Mouse (Mus musculus) MEL (cell line): ENCODE measurements around the gene Nme7. TPM values are rescaled to one million over a fixed set of nuclear protein-coding genes. Genes with fewer than 3 reads are reported as not detected.

Source experiments
- DNase-seq: peaks from one replicate; pipeline ENCODE4 v3.0.0; 2011; ENCODE audit warnings: low read depth, low spot score
- H3K27ac ChIP-seq: 2 replicates; pipeline ENCODE4 v1.5.1; 2012; ENCODE audit warnings: low read depth, mild to moderate bottlenecking, control low read depth, low read length, moderate library complexity; ENCODE audit not compliant: control insufficient read depth
- H3K27me3 ChIP-seq, 2 experiments: fragments of 150-350 bp in 1 of 2; sonication (generic) in 1 of 2; 2 replicates each; pipeline ENCODE4 v1.6.1; 2012; ENCODE audit warnings: low read length in 2 of 2, mild to moderate bottlenecking in 2 of 2, improper control_type of control experiment in 1 of 2, moderate library complexity in 1 of 2; ENCODE audit not compliant: insufficient read depth in 2 of 2, control insufficient read depth in 1 of 2
- H3K36me3 ChIP-seq, 2 experiments: 2 replicates each; pipeline ENCODE4 v1.6.1; 2012 to 2014; ENCODE audit warnings: low read length in 2 of 2, improper control_type of control experiment in 1 of 2, inconsistent platforms in 1 of 2, mild to moderate bottlenecking in 1 of 2; ENCODE audit not compliant: insufficient read depth in 2 of 2, control insufficient read depth in 1 of 2
- H3K4me1 ChIP-seq, 2 experiments: fragments of 150-350 bp in 1 of 2; sonication (generic) in 1 of 2; 2 replicates each; pipeline ENCODE4 v1.6.1; 2012; ENCODE audit warnings: low read length in 2 of 2, improper control_type of control experiment in 1 of 2, mild to moderate bottlenecking in 1 of 2; ENCODE audit not compliant: insufficient read depth in 2 of 2, control insufficient read depth in 1 of 2
- H3K4me3 ChIP-seq, 2 experiments: fragments of 150-350 bp in 1 of 2; sonication (generic) in 1 of 2; 2 replicates each; pipeline ENCODE4 v1.5.1; 2012; ENCODE audit warnings: low read depth in 2 of 2, low read length in 2 of 2, mild to moderate bottlenecking in 2 of 2, moderate library complexity in 2 of 2, control low read depth in 1 of 2, improper control_type of control experiment in 1 of 2; ENCODE audit not compliant: control insufficient read depth in 1 of 2, insufficient read depth in 1 of 2
- H3K79me2 ChIP-seq: 2 replicates; pipeline ENCODE4 v1.6.1; 2012; ENCODE audit warnings: mild to moderate bottlenecking, low read length, moderate library complexity; ENCODE audit not compliant: control insufficient read depth, poor library complexity, insufficient read depth
- H3K9ac ChIP-seq: 2 replicates; pipeline ENCODE4 v1.6.1; 2012; ENCODE audit warnings: low read depth, mild to moderate bottlenecking, control low read depth, low read length, moderate library complexity; ENCODE audit not compliant: control insufficient read depth, poor library complexity, severe bottlenecking
- H3K9me3 ChIP-seq: fragments of 150-350 bp; sonication (generic); replicated peaks from 2 replicates; pipeline ENCODE4 v1.6.1; 2012; ENCODE audit warnings: mild to moderate bottlenecking, low read length, improper control_type of control experiment, moderate library complexity; ENCODE audit not compliant: insufficient read depth
- CHD1 ChIP-seq: IDR thresholded peaks from 2 replicates; pipeline ENCODE4 v1.6.1; 2012; ENCODE audit warnings: low read depth, mild to moderate bottlenecking, inconsistent platforms, low read length, improper control_type of control experiment
- CTCF ChIP-seq, 3 experiments: IDR thresholded peaks in 2 of 3; conservative IDR thresholded peaks in 1 of 3; 2 replicates each; pipeline ENCODE4 v1.5.1; 2011 to 2012; ENCODE audit warnings: low read length in 3 of 3, low read depth in 2 of 3, mild to moderate bottlenecking in 2 of 3, improper control_type of control experiment in 1 of 3, inconsistent platforms in 1 of 3, mixed read lengths in 1 of 3, moderate library complexity in 1 of 3; ENCODE audit not compliant: control insufficient read depth in 1 of 3, insufficient read depth in 1 of 3, poor library complexity in 1 of 3, severe bottlenecking in 1 of 3
- EP300 ChIP-seq, 2 experiments: IDR thresholded peaks; 2 replicates each; pipeline ENCODE4 v1.6.1; 2011; ENCODE audit warnings: improper control_type of control experiment in 2 of 2, low read length in 2 of 2, low read depth in 1 of 2, mild to moderate bottlenecking in 1 of 2
- ETS1 ChIP-seq: IDR thresholded peaks from 2 replicates; pipeline ENCODE4 v1.6.1; 2012; ENCODE audit warnings: low read depth, mild to moderate bottlenecking, inconsistent platforms, low read length, improper control_type of control experiment, moderate library complexity
- GABPA ChIP-seq: IDR thresholded peaks from 2 replicates; pipeline ENCODE4 v1.6.1; 2012; ENCODE audit warnings: low read depth, mild to moderate bottlenecking, inconsistent platforms, low read length, improper control_type of control experiment, moderate library complexity
- GATA1 ChIP-seq: IDR thresholded peaks from 2 replicates; pipeline ENCODE4 v1.6.1; 2011; ENCODE audit warnings: low read depth, low read length, improper control_type of control experiment
- HCFC1 ChIP-seq: IDR thresholded peaks from 2 replicates; pipeline ENCODE4 v1.6.1; 2012; ENCODE audit warnings: low read depth, mild to moderate bottlenecking, inconsistent platforms, low read length, improper control_type of control experiment, moderate library complexity
- JUND ChIP-seq: IDR thresholded peaks from 2 replicates; pipeline ENCODE4 v1.6.1; 2011; ENCODE audit warnings: low read depth, mild to moderate bottlenecking, improper control_type of control experiment, low read length
- KAT2A ChIP-seq: conservative IDR thresholded peaks from 2 replicates; pipeline ENCODE4 v1.6.1; 2012; ENCODE audit warnings: low read depth, low read length, improper control_type of control experiment, inconsistent platforms
- MAFK ChIP-seq: IDR thresholded peaks from 2 replicates; pipeline ENCODE4 v1.6.1; 2011; ENCODE audit warnings: low read depth, mild to moderate bottlenecking, low read length, improper control_type of control experiment, borderline replicate concordance
- MAX ChIP-seq: IDR thresholded peaks from 2 replicates; pipeline ENCODE4 v1.6.1; 2011; ENCODE audit warnings: low read length, improper control_type of control experiment
- MAZ ChIP-seq: IDR thresholded peaks from 2 replicates; pipeline ENCODE4 v1.6.1; 2012; ENCODE audit warnings: low read depth, mild to moderate bottlenecking, inconsistent platforms, low read length, improper control_type of control experiment
- MEF2A ChIP-seq: IDR thresholded peaks from 2 replicates; pipeline ENCODE4 v1.6.1; 2014; ENCODE audit warnings: low read depth, mild to moderate bottlenecking, inconsistent platforms, low read length, improper control_type of control experiment; ENCODE audit not compliant: poor library complexity, insufficient replicate concordance, severe bottlenecking; ENCODE audit errors: extremely low read depth
- MXI1 ChIP-seq: IDR thresholded peaks from 2 replicates; pipeline ENCODE4 v1.6.1; 2011; ENCODE audit warnings: mild to moderate bottlenecking, low read depth, low read length, improper control_type of control experiment
- MYB ChIP-seq: IDR thresholded peaks from 2 replicates; pipeline ENCODE4 v1.6.1; 2011; ENCODE audit warnings: mild to moderate bottlenecking, low read depth, low read length, improper control_type of control experiment
- MYC ChIP-seq: IDR thresholded peaks from 2 replicates; pipeline ENCODE4 v1.6.1; 2011; ENCODE audit warnings: low read depth, mild to moderate bottlenecking, low read length, improper control_type of control experiment, moderate library complexity
- NRF1 ChIP-seq: IDR thresholded peaks from 2 replicates; pipeline ENCODE4 v1.6.1; 2014; ENCODE audit warnings: low read depth, mild to moderate bottlenecking, inconsistent platforms, low read length, improper control_type of control experiment, moderate library complexity; ENCODE audit not compliant: poor library complexity, insufficient read depth, severe bottlenecking
- POLR2A ChIP-seq, 2 experiments: IDR thresholded peaks; 2 replicates each; pipeline ENCODE4 v1.6.1; 2011 to 2012; ENCODE audit warnings: low read length in 2 of 2, mild to moderate bottlenecking in 2 of 2, control low read depth in 1 of 2, improper control_type of control experiment in 1 of 2, low read depth in 1 of 2, moderate library complexity in 1 of 2; ENCODE audit not compliant: control insufficient read depth in 1 of 2, insufficient read depth in 1 of 2, poor library complexity in 1 of 2
- POLR2AphosphoS2 ChIP-seq: IDR thresholded peaks from 2 replicates; pipeline ENCODE4 v1.6.1; 2011; ENCODE audit warnings: low read length, improper control_type of control experiment
- POLR2AphosphoS5 ChIP-seq: IDR thresholded peaks from 2 replicates; pipeline ENCODE4 v1.6.1; 2012; ENCODE audit warnings: low read depth, borderline replicate concordance, mild to moderate bottlenecking, inconsistent platforms, low read length, moderate library complexity, mixed read lengths
- RCOR1 ChIP-seq: IDR thresholded peaks from 2 replicates; pipeline ENCODE4 v1.6.1; 2012; ENCODE audit warnings: low read depth, mild to moderate bottlenecking, inconsistent platforms, low read length, improper control_type of control experiment
- SIN3A ChIP-seq: IDR thresholded peaks from 2 replicates; pipeline ENCODE4 v1.6.1; 2012; ENCODE audit warnings: low read length, improper control_type of control experiment, inconsistent platforms
- SMC3 ChIP-seq: IDR thresholded peaks from 2 replicates; pipeline ENCODE4 v1.6.1; 2011; ENCODE audit warnings: low read depth, low read length, improper control_type of control experiment
- TAL1 ChIP-seq: IDR thresholded peaks from 2 replicates; pipeline ENCODE4 v1.6.1; 2012; ENCODE audit warnings: mild to moderate bottlenecking, inconsistent platforms, low read length, moderate library complexity, mixed read lengths
- TBP ChIP-seq: IDR thresholded peaks from 2 replicates; pipeline ENCODE4 v1.8.0; 2011; ENCODE audit warnings: low read depth, low read length, improper control_type of control experiment
- TCF12 ChIP-seq: IDR thresholded peaks from 2 replicates; pipeline ENCODE4 v1.6.1; 2014; ENCODE audit warnings: low read depth, mild to moderate bottlenecking, inconsistent platforms, low read length, improper control_type of control experiment, moderate library complexity
- USF1 ChIP-seq: IDR thresholded peaks from 2 replicates; pipeline ENCODE4 v1.6.1; 2014; ENCODE audit warnings: low read depth, mild to moderate bottlenecking, inconsistent platforms, low read length, improper control_type of control experiment, moderate library complexity
- USF2 ChIP-seq, 2 experiments: IDR thresholded peaks; 2 replicates each; pipeline ENCODE4 v1.6.1; 2011 to 2012; ENCODE audit warnings: improper control_type of control experiment in 2 of 2, low read length in 2 of 2, borderline replicate concordance in 1 of 2, inconsistent platforms in 1 of 2, low read depth in 1 of 2, mild to moderate bottlenecking in 1 of 2; ENCODE audit not compliant: insufficient read depth in 1 of 2
- ZC3H11A ChIP-seq: IDR thresholded peaks from 2 replicates; pipeline ENCODE4 v1.6.1; 2012; ENCODE audit warnings: low read depth, mild to moderate bottlenecking, inconsistent platforms, low read length, improper control_type of control experiment
- ZKSCAN1 ChIP-seq: IDR thresholded peaks from 2 replicates; pipeline ENCODE4 v1.6.1; 2012; ENCODE audit warnings: low read depth, mild to moderate bottlenecking, inconsistent platforms, low read length, improper control_type of control experiment, moderate library complexity
- ZMIZ1 ChIP-seq: IDR thresholded peaks from 2 replicates; pipeline ENCODE4 v1.6.1; 2012; ENCODE audit warnings: low read depth, mild to moderate bottlenecking, inconsistent platforms, low read length, improper control_type of control experiment, moderate library complexity
- ZNF384 ChIP-seq: IDR thresholded peaks from 2 replicates; pipeline ENCODE4 v1.6.1; 2012; ENCODE audit warnings: low read depth, mild to moderate bottlenecking, inconsistent platforms, low read length, improper control_type of control experiment
- polyA plus RNA-seq, 2 experiments: library from polyadenylated mRNA; stranded (reverse) in 1 of 2; unstranded in 1 of 2; fragments of >175 nt in 1 of 2; fragments of >200 nt in 1 of 2; gene quantifications; 2 replicates each; pipeline versions ENCODE4 v1.2.1 to v1.2.4; 2012; ENCODE audit warnings: low replicate concordance in 2 of 2, low read depth in 1 of 2; ENCODE audit not compliant: insufficient read length in 2 of 2, insufficient read depth in 1 of 2, missing spikeins in 1 of 2
- total RNA-seq: library from RNA; depleted of rRNA; stranded (reverse); fragments of 300-350 nt; gene quantifications from 2 replicates; pipeline ENCODE4 v1.2.3, GENCODE M21; 2012

Nme7 gene
- total and polyA plus RNA-seq, 3 experiments, result 23.2 to 27.6 TPM; not detected in 1

- TF ChIP-seq CHD1, result no peak
- TF ChIP-seq ZKSCAN1, result no peak
- no peak for TF ChIP-seq MAZ
- TF ChIP-seq TCF12, result peak; percentile 64
- TF ChIP-seq ZC3H11A, result no peak
- no peak; the same call in 1 of the 2 replicates for TF ChIP-seq MYC
- TF ChIP-seq EP300 (IDR thresholded peaks at IDR 0.05; ENCODE audit: low read depth in 1 of 2, low read length in 2 of 2), result no peak
- TF ChIP-seq RCOR1, result no peak
- 0 out of 2 replicates have a peak, but pooled peaks have one; percentile 20 for TF ChIP-seq POLR2AphosphoS2
- no peak for TF ChIP-seq MAFK
- no peak for TF ChIP-seq MYB
- peak; percentile 87 for TF ChIP-seq HCFC1
- TF ChIP-seq POLR2AphosphoS5, result no peak
- TF ChIP-seq TAL1, result no peak
- no peak for TF ChIP-seq SMC3
- peak; percentile 59 for TF ChIP-seq USF1
- TF ChIP-seq NRF1, result peak; percentile 94
Observed at GRCm38 (mm10) chr1:164275455-164275954, 28.4 kb upstream of the Nme7 start, which contains the start of gene Ccdc181 (continued).

- Histone ChIP-seq H3K9ac (peak overlapping the region; percentile 82), H3K9me3 (no peaks in the 10 kb centered on the region), H3K4me3 (peak overlapping the region; percentile 31 to 79; a peak in 3 of 4 replicates), H3K36me3 (peaks cover 0 to 6% of the 10 kb centered on the region in 2 experiments; a peak in 2 of 4 replicates), H3K79me2 (no peaks in the 10 kb centered on the region; the same call in 1 of the 2 replicates), H3K4me1 (peaks cover 0 to 6% of the 10 kb centered on the region in 2 experiments; a peak in 1 of 4 replicates), H3K27ac (peak overlapping the region; percentile 57), H3K27me3 (no peaks in the 10 kb centered on the region)
- DNase-seq, result peak; percentile 87
- peak; percentile 84 for TF ChIP-seq MXI1
- TF ChIP-seq MYB, result peak; percentile 75
- no peak for TF ChIP-seq ZNF384
- peak; percentile 55; the same call in 1 of the 2 replicates for TF ChIP-seq TBP
- TF ChIP-seq POLR2AphosphoS5, result no peak
- TF ChIP-seq USF2 (IDR thresholded peaks at IDR 0.05; ENCODE audit: borderline replicate concordance in 1 of 2, insufficient read depth in 1 of 2, low read depth in 1 of 2, low read length in 2 of 2), result 0 out of 4 replicates have a peak, but pooled peaks of 1 of the 2 experiments have one; percentile 28
- peak; percentile 71 for TF ChIP-seq MAX
- 0 out of 4 replicates have a peak, but pooled peaks of 1 of the 2 experiments have one; percentile 25 for TF ChIP-seq POLR2A (IDR thresholded peaks at IDR 0.05; ENCODE audit: control insufficient read depth in 1 of 2, insufficient read depth in 1 of 2, low read depth in 1 of 2, low read length in 2 of 2, poor library complexity in 1 of 2)
- TF ChIP-seq MEF2A, result no peak
- TF ChIP-seq ZKSCAN1, result no peak
- peak in 1 of 3 experiments; percentile 30; a peak in 2 of 6 replicates for TF ChIP-seq CTCF (IDR thresholded peaks at IDR 0.05 in 2 of 3, conservative IDR thresholded peaks at IDR 0.05 in 1 of 3; ENCODE audit: control insufficient read depth in 1 of 3, insufficient read depth in 1 of 3, low read depth in 2 of 3, low read length in 3 of 3, poor library complexity in 1 of 3, severe bottlenecking in 1 of 3)
- TF ChIP-seq ETS1, result peak; percentile 60
- TF ChIP-seq HCFC1, result peak; percentile 74
- TF ChIP-seq GABPA, result no peak
- TF ChIP-seq SIN3A, result peak; percentile 91
- TF ChIP-seq CHD1, result peak; percentile 92; the same call in 1 of the 2 replicates
- TF ChIP-seq KAT2A, result no peak
- 0 out of 2 replicates have a peak, but pooled peaks have one; percentile 13 for TF ChIP-seq JUND
- no peak for TF ChIP-seq GATA1
- TF ChIP-seq EP300 (IDR thresholded peaks at IDR 0.05; ENCODE audit: low read depth in 1 of 2, low read length in 2 of 2), result peak; percentile 30 to 64; a peak in 2 of 4 replicates
- no peak for TF ChIP-seq ZMIZ1
- 0 out of 2 replicates have a peak, but pooled peaks have one; percentile 33 for TF ChIP-seq TCF12
- peak; percentile 83 for TF ChIP-seq MYC
Observed at GRCm38 (mm10) chr1:164276552-164276951, 27.4 kb upstream of the Nme7 start.
